Mouse (Mus musculus) heart, postnatal 0 days (tissue): Measurements from ENCODE around the gene Gm28051.

ENCODE experiments used
- CTCF ChIP-seq: IDR thresholded peaks from 2 replicates; pipeline ENCODE4 v1.5.1; 2016; ENCODE audit warnings: antibody characterized with exemption, control low read depth, low read depth
- EP300 ChIP-seq: IDR thresholded peaks from 2 replicates; pipeline ENCODE4 v1.6.1; 2016; ENCODE audit warnings: antibody characterized with exemption, low read depth

DNA sequence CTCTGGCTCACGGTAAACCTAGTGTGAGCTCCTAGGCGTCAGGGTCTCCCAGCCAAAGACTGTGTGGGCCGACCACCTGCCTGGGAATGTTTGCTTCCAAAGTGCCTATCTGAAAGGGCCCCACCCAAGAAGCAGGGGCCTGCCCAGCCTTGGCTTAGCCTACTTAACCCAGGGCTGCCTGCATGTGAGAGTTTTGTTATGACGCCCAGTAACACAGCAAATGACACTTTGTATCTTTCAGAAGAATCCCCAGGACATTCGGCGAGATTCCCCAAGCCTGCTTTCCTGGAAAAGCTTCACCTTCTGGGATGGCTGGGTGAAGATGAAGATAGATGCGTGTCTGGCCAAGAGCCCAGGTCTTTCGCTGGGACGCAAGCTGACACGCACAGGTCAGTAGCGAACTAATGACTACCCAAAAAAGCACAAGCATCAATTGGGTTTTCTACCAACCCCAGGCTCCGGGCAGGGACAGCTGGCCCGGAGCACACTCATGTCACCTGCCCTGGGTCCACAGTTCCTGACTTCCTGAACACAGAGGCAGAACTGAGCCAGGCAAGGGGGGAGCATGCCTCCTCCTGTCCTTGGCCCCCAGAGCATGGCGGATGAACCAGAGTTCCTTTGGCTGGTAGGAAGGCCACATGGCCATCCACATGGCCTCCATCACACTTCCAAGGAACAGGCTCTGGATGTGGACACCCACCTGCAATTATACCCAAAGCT is 60.8 kb downstream of the Gm28051 start:
- TF ChIP-seq CTCF (no peak), EP300 (no peak)
